Mouse (Mus musculus): ENCODE data around the gene Tgm5.
"Not testable (repeated sequence)": the region's sequence is repeated elsewhere in the genome, so short reads cannot be mapped to it uniquely, and the experiment has no call there.

- not testable (repeated sequence) for TF ChIP-seq CTCF (IDR thresholded peaks at IDR 0.05; ENCODE audit: insufficient read depth, low read length); POLR2A (IDR thresholded peaks at IDR 0.05; ENCODE audit: borderline replicate concordance, extremely low read depth, low read depth, low read length)
Measured at GRCm38 (mm10) chr2:120996607-120997006, 89.0 kb downstream of the Tgm5 start.

All from lung, adult 2 months (tissue).